Comparison of ENCODE assay signal across 9 mouse cellular contexts in the genomic region with DNA sequence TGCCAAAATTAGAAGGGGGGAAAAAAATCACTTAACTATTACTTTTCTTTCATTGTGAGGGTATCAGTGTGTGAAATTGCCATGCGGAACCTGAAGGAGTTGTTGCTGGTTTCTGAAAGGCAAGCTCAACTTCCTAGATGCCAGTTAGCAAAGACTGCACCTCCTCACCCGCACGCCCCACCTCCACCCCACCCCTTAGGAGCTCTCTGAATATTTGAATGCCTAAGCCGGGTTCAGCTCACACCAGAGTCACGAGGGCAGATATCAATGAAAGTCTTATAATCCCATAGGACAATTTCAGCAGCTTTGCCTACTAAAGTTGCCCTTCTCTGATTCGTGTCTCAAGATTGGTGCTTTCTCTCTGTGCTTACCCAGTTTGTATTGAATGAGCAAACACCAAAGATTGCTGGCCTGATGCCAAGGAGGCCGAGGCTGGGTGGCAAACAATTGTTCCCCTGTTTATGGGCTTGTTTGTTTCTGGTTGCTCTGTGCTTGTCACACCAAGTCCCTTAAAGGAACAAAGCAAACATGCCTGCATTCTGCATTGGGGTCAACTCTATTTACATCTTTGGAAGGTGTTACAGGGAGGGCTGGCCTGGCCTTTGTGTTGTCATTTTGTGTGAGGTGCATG. TPM values are rescaled to one million over a fixed set of nuclear protein-coding genes. Genes with fewer than 3 reads are reported as not detected.
DNase-seq lines count a peak whose midpoint lies in the region; ATAC-seq lines count a peak whose summit lies in the region.
"Had no signal": no experiment of that assay in that cellular context is flagged by ENCODE, and none has a peak within 500 bp of the region (broad histone marks: within the 10 kb centered on the region; RNA-seq: fewer than 3 reads in every experiment).

No protein-coding gene starts in this region.

- DNase-seq in gastrocnemius, postnatal 10 days, result peak; percentile 50
- no peak for DNase-seq in gastrocnemius, adult 8-10 months (ENCODE audit: low spot score in 2 of 2)
- DNase-seq in brain, adult 2 months (ENCODE audit: low read depth, low spot score), result peak; percentile 81
- peak; percentile 69 for DNase-seq in layer of hippocampus, adult 11-12 months (ENCODE audit: low spot score)
- DNase-seq in thymus, postnatal 4 days, result no peak

- peaks cover 15% of the 10 kb centered on the region for H3K4me1 ChIP-seq in lung, embryonic 16.5 days (replicated peaks; ENCODE audit: control insufficient read depth, insufficient read depth, low read length)
- 0 out of 2 replicates have a peak, but pooled peaks cover 14% of the 10 kb centered on the region for H3K4me1 ChIP-seq in stomach, embryonic 14.5 days (ENCODE audit: control insufficient read depth, insufficient read depth, low read length)

- H3K4me2 ChIP-seq in lung, embryonic 16.5 days (ENCODE audit: low read depth, low read length), result no peak overlapping the region
- no peak overlapping the region for H3K4me2 ChIP-seq in stomach, embryonic 14.5 days (replicated peaks; ENCODE audit: low read depth, low read length)

- H3K4me3 ChIP-seq in lung, embryonic 16.5 days (ENCODE audit: low read length), result no peak overlapping the region
- no peak overlapping the region for H3K4me3 ChIP-seq in stomach, embryonic 14.5 days (ENCODE audit: low read depth, low read length)
- H3K4me3 ChIP-seq: megakaryocyte, embryonic 14.5 days had no signal

- no peaks in the 10 kb centered on the region for H3K27me3 ChIP-seq in lung, embryonic 16.5 days (ENCODE audit: control insufficient read depth, insufficient read depth, low read depth, low read length)
- H3K27me3 ChIP-seq in stomach, embryonic 14.5 days (ENCODE audit: control insufficient read depth, insufficient read depth, low read length), result no peaks in the 10 kb centered on the region

- peak overlapping the region; percentile 67 for H3K27ac ChIP-seq in lung, embryonic 16.5 days (ENCODE audit: low read length)
- peak overlapping the region; percentile 55; the same call in 1 of the 2 replicates for H3K27ac ChIP-seq in stomach, embryonic 14.5 days (ENCODE audit: low read length)

- no peaks in the 10 kb centered on the region for H3K9me3 ChIP-seq in lung, embryonic 16.5 days (ENCODE audit: control insufficient read depth, low read length)
- no peaks in the 10 kb centered on the region for H3K9me3 ChIP-seq in stomach, embryonic 14.5 days (ENCODE audit: control insufficient read depth, low read depth, low read length)
- H3K9me3 ChIP-seq: megakaryocyte, embryonic 14.5 days had no signal

- ATAC-seq in frontal cortex, adult (ENCODE audit: low TSS enrichment), result peak; percentile 34; the same call in 1 of the 2 replicates
- ATAC-seq in lung, embryonic 16.5 days (ENCODE audit: low read depth), result no peak
- peak; percentile 37; the same call in 1 of the 2 replicates for ATAC-seq in stomach, embryonic 14.5 days (ENCODE audit: insufficient number of reproducible peaks, insufficient read depth, low FRiP score, low read depth)

- 40% methylated on average over 7 of the region's 7 CpGs for WGBS in lung, embryonic 16.5 days
- WGBS in stomach, embryonic 14.5 days, result 44% methylated on average over 7 of the region's 7 CpGs

- no peak overlapping the region for H3K9ac ChIP-seq in lung, embryonic 16.5 days (ENCODE audit: low read length)
- H3K9ac ChIP-seq in stomach, embryonic 14.5 days (replicated peaks; ENCODE audit: low read depth, low read length), result no peak overlapping the region

- H3K36me3 ChIP-seq in lung, embryonic 16.5 days (ENCODE audit: control insufficient read depth, insufficient read depth, low read length), result no peaks in the 10 kb centered on the region
- H3K36me3 ChIP-seq in stomach, embryonic 14.5 days (ENCODE audit: control insufficient read depth, insufficient read depth, low read length), result no peaks in the 10 kb centered on the region

RNA-seq across cellular contexts. Expression of a gene that starts 4.6 kb away (rescaled TPM):
- under 1 TPM; 0.56 TPM for total RNA-seq in gastrocnemius, postnatal 10 days (2021)
- total RNA-seq in gastrocnemius, adult 8-10 months (2022), result under 1 TPM in 3 of 4 experiments, not detected in 1; 0.20 to 0.24 (median 0.21) TPM
- 0.33 and 0.77 TPM in 2 replicates for polyA plus RNA-seq in lung, embryonic 16.5 days (2015; fragmentation: Nextera tagmentation; extraction: Ambion mirVana)
- polyA plus RNA-seq in stomach, embryonic 14.5 days (2014; fragmentation: Nextera tagmentation; extraction: Ambion mirVana), result not detected in 2 replicates

Comparison
In these comparisons a context has a peak if more than half of its experiments do, and no peak if none do; other contexts are left out.
1. DNase-seq: peak in gastrocnemius, postnatal 10 days (single experiment), brain, adult 2 months (single experiment) and layer of hippocampus, adult 11-12 months (single experiment); none in gastrocnemius, adult 8-10 months (0 of 2) and thymus, postnatal 4 days (single experiment).